Mouse (Mus musculus) kidney, postnatal 4 days (tissue): Measurements from ENCODE around the gene Dnmt3l.
A peak's percentile ranks its signal among the peaks of the same experiment; 100 is the strongest.
"Not testable (repeated sequence)": the region's sequence is repeated elsewhere in the genome, so short reads cannot be mapped to it uniquely, and the experiment has no call there.

ENCODE experiments used
- DNase-seq, 2 experiments: peaks; one replicate each; pipeline ENCODE4 v3.0.0; 2021; ENCODE audit warnings: mixed read lengths in 2 of 2

Dnmt3l gene

DNA sequence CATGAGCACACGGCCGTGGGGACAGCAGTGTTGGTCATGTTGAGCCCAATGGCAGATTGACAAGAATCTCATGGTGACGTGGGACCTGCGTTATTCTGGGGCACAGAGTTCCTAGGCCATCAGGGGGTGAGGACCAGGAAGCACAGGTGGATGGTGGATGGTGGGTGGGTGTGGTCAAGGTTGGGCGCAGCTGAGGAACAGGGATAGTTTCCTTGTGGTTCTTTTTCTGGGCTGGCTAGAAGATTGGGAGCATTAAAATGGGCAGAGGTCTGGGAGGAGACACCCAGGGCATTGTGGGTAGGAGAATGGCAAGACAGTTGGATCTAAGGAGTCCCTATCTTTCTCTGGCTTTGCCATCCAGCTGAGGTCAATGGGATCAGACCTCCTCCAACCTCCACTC, at the start of gene Dnmt3l:
Dnmt3l (plus strand) TSS at position 301 of the 400 bp plus-strand sequence.
- no peak for DNase-seq

GRCm38 (mm10) chr10:77995639-77996038, 46.1 kb upstream of the Dnmt3l start:
- DNase-seq = no peak

GRCm38 (mm10) chr10:78000200-78000599, 41.5 kb upstream of the Dnmt3l start:
- no peak for DNase-seq

GRCm38 (mm10) chr10:78001796-78002195, 40.0 kb upstream of the Dnmt3l start:
- DNase-seq = no peak

DNA sequence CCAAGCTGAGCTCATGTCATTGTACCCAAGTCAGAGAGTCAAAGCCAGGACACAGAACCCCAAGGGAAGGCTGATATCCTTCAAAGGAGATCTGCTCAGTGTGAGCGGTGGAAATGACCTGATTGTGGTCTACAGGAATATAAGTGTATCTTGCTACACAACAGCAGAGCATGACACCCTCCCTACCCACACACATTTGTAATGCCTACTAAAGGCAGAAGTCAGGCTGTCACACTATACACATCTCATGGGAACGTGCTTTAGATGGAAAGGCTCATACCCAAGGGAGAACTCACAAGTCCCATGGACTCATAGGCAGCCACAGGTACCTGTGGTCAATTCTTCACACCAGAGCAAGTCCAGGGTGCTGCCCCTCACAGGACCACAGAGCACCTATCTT, 39.4 kb upstream of the Dnmt3l start:
- no peak for DNase-seq

DNA sequence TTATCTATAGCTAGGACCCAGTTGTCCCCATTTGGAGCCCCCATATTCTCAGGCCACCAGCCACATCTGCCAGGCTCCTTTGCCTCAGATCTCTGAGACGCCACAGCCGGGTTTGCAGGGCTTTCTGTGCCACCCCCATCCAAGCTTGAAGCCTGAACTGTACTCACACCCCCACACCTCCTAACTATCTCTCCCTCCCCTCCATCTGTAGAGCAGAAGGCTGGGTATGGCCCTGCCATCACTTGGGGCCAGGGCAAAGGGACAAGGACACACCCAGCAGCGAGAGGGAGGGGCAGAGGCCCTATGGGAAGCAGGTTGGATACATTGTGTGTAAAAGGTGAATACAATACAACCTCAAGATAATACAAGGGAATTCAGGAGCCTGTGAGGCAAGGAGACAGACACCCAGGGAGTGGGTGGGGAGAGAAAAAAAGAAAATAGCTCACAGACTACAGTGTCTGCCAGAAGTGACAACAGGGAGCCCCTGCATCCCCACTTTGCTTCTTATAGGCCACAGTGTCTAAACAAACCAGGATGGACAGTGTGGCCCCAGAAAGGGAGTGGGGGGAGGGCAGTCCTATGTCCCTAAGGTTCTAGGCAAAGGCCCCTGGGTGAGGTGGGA, 37.2 kb upstream of the Dnmt3l start:
- DNase-seq = no peak

- peak in 1 of 2 experiments; percentile 33 for DNase-seq
Measured at GRCm38 (mm10) chr10:78005791-78006438, 35.8 kb upstream of the Dnmt3l start.

GRCm38 (mm10) chr10:78007203-78007602, 34.5 kb upstream of the Dnmt3l start:
- DNase-seq = no peak

- DNase-seq = no peak
Measured at GRCm38 (mm10) chr10:78008169-78008568, 33.6 kb upstream of the Dnmt3l start.

- peak; percentile 98 to 99 for DNase-seq
Measured at GRCm38 (mm10) chr10:78009184-78009944, 32.4 kb upstream of the Dnmt3l start.

- no peak for DNase-seq
Measured at GRCm38 (mm10) chr10:78009945-78010293, 31.8 kb upstream of the Dnmt3l start, which contains the start of gene Pfkl. Gene Pfkl, minus strand, starts transcription at chr10:78010083.

- no peak for DNase-seq
Measured at GRCm38 (mm10) chr10:78010335-78010734, 31.4 kb upstream of the Dnmt3l start.

DNA sequence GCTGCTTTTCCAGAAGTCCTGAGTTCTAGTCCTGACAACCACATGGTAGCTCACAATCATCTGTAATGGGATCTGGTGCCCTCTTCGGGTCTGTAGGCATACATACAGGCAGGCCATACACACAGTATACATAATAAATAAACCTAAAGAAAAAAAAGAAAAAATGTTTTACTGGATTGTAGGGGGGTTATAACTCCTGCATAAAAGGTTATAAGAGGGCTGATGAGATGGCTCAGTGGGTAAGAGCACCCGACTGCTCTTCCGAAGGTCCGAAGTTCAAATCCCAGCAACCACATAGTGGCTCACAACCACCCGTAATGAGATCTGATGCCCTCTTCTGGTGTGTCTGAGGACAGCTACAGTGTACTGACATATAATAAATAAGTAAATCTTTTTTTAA, 30.6 kb upstream of the Dnmt3l start:
- DNase-seq = not testable (repeated sequence)

GRCm38 (mm10) chr10:78012661-78013495, 28.9 kb upstream of the Dnmt3l start:
- DNase-seq = no peak

- DNase-seq = no peak
Measured at GRCm38 (mm10) chr10:78015489-78015888, 26.3 kb upstream of the Dnmt3l start.

GRCm38 (mm10) chr10:78016366-78016765, 25.4 kb upstream of the Dnmt3l start:
- DNase-seq = peak in 1 of 2 experiments; percentile 12

GRCm38 (mm10) chr10:78018797-78019203, 22.9 kb upstream of the Dnmt3l start:
- peak; percentile 91 to 92 for DNase-seq

DNA sequence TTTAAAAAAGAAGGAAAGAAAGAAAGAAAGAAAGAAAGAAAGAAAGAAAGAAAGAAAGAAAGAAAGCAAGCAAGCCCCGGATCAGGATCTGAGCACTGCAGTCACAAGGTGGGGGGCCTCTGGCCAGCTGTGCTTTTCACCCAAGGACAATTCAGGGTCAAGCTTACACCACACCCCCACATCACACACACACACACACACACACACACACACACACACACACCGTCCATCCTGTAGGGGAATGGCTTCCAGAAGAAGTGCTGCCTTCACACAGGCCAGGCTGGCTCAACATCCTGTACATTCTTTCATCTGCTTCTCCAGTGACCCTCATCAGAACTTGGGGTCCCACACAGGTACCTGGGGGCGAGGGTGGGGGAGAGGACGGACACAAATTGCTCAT, 22.5 kb upstream of the Dnmt3l start:
- peak in 1 of 2 experiments; percentile 9 for DNase-seq

- not testable (repeated sequence) for DNase-seq
Measured at GRCm38 (mm10) chr10:78019984-78020383, 21.8 kb upstream of the Dnmt3l start.

DNA sequence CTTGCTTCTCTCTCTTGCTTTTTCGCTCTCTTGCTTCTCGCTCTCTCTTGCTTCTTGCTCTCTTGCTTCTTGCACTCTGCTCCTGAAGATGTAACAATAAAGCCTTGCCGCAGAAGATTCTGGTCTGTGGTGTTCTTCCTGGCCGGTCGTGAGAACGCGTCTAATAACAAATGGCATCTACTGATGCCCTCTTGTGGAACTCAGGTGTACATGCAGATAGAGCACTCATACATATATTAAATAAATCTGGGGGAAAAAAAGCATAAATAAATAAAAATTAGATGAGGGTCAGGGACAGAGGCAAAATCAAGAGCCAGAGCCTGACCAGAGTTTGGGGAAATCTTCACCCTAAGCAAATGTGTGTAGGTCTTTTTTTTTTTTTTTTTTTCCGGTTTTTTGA, 16.3 kb upstream of the Dnmt3l start:
- DNase-seq = not testable (repeated sequence)

DNA sequence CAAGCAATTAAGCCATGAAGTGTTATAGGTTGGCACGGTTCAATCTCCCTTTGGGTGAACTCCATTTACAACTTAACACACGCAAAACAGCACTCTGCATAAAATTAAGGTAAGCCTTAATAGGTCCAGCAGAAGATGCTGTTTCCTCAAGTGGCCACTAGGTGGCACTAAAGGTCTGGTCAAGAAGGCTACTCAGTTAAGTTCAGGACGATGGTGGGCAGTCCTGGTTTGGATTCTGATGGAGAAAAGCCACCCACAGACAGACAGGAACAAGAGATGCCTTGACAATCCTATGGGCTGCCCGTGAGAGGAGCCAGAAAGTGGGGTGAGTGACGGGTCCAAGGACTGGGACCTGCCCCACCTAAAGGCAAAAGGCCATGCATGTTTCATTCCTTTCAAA, 13.6 kb upstream of the Dnmt3l start:
- DNase-seq = peak; percentile 84 to 86

DNA sequence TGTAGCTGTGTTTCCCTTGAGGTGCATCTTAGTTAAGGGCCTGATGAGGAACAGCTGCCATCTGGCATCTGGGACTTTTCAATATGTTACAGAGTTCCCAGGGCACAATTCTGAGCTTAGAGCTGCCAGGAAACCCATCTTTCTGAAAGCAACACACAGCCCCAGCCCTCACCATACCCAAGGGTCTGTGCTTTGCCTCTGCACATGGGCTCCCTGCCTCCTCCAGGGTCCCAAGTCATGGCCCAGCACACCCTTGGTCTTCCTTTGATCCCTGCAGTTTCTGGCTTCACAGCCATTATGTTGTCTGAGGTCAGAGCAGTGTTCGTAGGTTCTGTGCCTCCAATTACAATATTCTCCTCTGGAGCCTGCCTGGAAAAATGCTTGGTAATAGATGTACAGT, 12.7 kb upstream of the Dnmt3l start:
- no peak for DNase-seq

DNA sequence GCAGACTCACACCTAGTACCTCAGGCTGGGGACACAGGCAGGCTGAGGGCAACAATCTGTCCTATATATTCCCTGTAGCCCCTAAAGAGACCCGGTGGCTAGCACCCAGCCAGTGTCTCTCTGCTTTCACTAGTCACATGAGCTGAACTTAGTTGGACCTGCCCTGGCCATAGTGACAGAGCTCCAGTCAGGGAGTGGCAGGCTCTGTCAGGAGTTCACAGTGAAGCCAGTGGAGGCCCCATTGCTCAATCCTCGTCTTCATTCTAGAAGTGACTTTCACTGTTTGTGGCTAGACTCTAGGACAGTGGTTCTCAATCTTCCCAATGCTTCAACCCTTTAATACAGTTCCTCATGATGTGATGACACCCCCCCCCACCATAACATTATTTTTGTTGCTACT, 9.8 kb upstream of the Dnmt3l start:
- no peak for DNase-seq
